Mouse (Mus musculus) right cerebral cortex, postnatal 10 days (tissue): Measurements from ENCODE around the gene Cblb.

ENCODE experiments used
- DNase-seq, 2 experiments: peaks; one replicate each; pipeline ENCODE4 v3.0.0; 2021; ENCODE audit warnings: low spot score in 2 of 2

The Cblb gene

DNA sequence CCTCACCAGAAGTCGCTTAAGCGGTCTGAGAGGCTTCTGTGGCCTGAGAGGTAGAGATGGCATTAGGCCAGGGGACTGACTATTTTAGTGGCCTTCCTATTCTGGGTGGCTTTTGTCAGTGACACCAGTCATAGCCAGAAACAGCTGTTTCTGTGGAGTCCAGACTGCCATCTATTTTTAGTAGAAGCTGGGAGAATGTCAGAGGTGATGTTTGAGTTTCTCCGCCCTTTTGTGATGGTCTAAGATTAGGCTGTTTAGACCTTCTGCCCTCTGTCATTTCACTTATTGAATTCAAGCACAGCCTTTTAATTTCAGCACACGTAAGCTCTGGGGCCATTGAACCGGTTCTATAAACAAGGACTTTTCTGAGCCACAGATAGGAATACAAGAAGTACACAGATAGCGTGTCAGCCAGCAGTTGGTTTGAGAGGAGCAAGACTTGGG, 40.8 kb downstream of the Cblb start:
- DNase-seq, result no peak

DNA sequence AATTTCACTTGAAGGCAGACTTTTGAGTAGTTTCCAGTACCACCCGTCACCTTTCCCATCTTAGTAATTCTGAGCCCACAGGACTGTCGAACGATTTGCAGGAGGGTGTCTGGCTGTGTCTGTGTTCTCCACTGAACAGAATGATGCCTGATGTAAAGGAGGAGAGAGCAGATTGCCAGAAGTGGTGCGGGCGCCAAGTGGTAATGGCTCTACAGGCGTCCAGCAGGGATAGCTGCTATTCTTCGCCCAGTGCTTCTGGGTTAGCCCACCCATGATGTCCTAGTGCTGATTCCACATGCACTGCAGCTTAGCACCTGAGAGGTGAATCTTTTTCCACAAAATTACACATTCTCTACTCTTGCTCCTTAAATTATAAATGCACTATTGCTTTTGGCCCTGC, 45.6 kb downstream of the Cblb start:
- DNase-seq, result peak; percentile 32 to 35

DNA sequence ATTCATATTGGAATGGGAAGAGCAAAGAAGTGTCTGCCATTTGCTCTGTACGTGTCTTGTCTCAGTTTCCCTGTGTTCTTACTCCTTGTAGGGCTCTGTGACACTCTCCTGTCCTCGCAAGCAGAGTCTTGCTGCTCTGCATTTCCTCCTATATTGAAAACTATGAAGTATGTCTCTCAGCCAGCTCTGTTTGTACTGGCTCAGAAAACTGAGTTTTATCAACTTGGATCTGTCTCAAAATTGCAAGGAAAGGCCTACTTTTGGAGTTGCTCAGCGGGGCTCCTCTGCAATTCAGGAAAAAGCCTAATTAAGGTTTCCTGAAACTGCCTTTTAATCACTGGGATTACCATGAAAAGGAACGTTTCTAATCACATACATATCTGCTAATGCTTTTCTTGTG, 46.9 kb downstream of the Cblb start:
- DNase-seq, result peak in 1 of 2 experiments; percentile 13

- peak in 1 of 2 experiments; percentile 23 for DNase-seq
Measured at GRCm38 (mm10) chr16:52078758-52079474, 47.9 kb downstream of the Cblb start.

DNA sequence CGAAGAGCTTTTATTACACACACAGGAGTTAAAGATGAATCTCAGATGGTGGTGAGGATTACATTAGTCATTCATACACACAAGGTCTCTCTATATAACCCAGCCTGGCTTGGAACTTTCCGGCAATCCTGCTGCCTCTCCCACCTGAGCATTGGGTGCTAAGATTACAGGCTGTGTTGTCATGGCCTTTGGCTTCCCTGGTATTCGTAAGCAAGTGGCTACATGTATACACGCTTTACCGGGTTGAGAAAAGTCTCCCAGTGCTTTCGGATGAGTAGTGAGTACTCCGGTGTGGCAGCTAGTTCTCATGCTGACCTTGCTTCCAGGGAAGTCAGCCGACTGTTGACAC, 48.4 kb downstream of the Cblb start:
- peak in 1 of 2 experiments; percentile 11 for DNase-seq

DNA sequence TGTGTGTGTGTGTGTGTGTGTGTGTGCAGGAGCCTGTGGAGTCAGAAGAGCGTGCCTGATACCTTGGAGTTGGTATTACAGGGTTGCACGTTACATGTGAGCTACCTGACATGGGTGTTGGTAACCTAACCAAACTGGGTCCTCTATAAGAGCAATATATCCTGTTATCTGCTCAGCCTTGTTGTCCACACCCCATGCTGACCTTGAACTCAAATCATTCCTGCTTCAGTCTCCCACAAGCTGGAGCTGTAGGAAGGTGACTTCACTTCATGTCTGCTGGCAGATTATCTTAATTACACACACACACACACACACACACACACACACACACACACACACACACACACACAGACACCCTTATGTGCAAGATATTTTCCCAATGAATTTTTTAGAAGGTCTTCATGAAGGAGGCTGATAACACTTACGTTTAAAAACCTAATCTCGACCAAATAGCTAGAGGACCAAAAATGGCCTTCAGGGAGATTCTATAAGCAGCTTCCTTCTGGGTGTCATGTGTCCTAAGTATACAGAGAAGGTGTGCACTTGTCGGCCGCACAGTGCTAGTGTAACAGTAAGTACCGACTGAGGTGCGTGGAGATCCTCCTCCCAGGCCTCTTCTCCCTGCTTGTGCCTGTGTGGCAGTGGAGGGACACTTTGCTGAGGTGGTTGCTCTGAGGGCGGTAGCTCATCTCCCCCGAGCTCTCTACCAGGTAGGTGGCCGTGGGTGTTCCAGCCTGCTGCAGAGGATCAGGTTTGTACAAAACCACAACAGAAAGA, 49.8 kb downstream of the Cblb start:
- peak in 1 of 2 experiments; percentile 20 for DNase-seq

GRCm38 (mm10) chr16:52081756-52082155, 50.7 kb downstream of the Cblb start:
- peak in 1 of 2 experiments; percentile 13 for DNase-seq

DNA sequence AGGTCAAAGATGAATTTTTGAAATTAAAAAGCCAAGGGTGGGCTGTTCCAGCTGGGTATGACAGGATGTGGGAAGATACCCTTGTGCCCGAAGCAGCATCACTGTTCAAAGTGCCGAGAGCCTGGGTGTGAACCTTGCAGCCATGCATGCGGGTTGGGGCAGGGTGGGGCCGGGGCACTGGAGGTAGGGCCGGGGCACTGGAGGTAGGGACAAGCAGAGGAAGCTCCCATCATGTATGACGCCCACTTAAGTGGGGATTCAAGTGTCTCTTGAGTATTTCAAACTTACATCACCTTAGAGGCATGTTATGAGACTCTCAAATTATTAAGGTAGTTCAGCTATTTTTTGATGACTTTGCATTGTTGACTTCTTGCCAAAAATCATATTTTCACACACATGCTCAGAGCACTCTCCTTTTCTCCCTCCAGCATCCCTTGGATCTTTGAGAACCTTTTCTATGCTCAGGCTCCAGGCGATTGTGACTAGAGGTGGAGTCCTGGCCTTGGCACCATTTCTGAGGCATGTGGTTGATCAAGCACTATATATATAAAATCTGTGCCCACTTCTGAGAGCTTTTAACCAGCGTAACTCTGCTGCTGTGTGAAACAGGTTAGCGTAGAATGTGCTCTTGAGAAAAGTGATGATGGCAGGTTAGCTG, 55.9 kb downstream of the Cblb start:
- DNase-seq, result peak in 1 of 2 experiments; percentile 17

- no peak for DNase-seq
Measured at GRCm38 (mm10) chr16:52089354-52089753, 58.3 kb downstream of the Cblb start.

DNA sequence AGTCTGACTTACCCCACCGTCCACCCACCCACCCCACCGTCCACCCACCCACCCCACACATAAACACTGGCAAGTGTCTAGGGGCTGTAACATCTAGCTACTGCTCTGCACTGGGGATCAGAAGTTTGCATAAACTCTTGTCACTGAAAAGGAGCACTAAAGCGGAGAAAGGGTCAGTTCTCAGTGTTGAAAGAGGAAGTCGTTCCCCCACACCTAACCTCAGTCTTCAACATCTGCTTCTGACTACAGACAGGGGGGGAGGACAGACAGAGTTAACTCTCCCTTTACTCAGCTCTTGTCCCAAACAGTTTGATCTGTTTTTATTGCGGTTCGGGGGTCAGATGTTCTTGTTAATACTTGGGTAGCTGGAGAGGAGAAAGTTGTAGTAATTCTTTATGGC, 59.9 kb downstream of the Cblb start:
- DNase-seq, result no peak

DNA sequence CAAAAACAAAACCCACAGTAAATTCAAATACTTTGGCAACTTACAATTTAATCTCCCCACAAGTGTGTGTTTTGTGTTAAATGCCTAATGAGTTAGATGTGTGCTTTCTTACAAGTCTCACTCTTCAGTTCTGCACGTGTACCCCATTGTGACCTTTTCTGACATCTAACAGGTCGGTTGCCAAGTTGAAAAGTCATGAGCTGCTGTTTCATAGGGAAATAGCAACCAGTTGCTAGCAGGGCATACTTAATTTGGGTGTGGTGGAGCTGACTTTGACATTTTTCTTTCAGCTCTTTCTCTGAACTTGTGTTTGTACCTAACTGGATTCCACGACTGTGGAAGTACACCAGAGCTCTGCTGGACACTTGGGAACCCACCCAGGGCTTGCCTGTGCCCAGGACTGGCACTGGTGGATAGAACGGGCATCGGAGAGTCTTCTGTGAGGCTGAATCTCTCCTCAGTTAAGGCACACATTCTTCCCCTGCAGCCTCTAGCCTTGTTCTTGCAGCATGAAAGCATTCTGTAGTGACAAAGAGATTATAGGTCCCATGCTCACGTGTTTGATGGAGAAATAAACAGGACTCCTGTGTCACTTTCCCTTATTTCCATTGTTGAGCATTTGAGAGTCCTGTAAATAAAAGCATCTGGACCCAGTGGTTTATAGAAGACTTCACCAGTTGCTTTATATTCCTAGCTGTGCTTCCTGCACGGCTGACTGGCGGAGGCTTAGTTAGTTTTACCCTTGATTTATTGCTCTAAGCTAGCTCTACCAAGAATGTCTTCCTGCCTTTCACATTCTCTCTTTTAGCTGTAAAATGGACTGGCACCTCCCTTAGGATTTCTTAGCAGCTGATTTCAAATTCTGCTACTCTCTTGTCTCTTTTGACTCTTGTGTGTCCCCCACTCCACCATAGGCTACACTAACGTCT, 62.6 kb downstream of the Cblb start:
- DNase-seq, result peak in 1 of 2 experiments; percentile 14

GRCm38 (mm10) chr16:52094735-52095459, 63.9 kb downstream of the Cblb start:
- DNase-seq, result peak in 1 of 2 experiments; percentile 17

DNA sequence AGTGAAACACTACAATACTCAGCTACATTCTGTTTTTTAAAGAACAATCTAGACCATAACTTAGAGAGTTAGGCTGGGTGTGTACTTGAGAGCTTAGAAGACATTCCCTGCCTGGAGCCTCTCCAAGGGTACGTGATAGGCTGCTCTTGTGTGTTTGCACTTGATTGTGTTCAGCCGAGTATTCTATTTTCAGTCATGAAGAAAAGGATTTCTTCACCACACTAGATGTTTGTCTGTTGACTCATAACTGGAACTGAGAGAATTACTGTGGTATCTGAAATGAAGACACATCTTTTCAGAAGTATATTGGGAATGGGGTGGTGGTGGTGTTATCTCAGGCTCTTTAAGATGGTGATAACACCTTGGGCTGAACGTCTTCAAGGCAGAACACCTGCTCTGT, 64.6 kb downstream of the Cblb start:
- peak in 1 of 2 experiments; percentile 18 for DNase-seq

GRCm38 (mm10) chr16:52100466-52100865, 69.4 kb downstream of the Cblb start:
- DNase-seq, result no peak

GRCm38 (mm10) chr16:52104608-52105007, 73.6 kb downstream of the Cblb start:
- no peak for DNase-seq

- DNase-seq, result no peak
Measured at GRCm38 (mm10) chr16:52107836-52108235, 76.8 kb downstream of the Cblb start.

DNA sequence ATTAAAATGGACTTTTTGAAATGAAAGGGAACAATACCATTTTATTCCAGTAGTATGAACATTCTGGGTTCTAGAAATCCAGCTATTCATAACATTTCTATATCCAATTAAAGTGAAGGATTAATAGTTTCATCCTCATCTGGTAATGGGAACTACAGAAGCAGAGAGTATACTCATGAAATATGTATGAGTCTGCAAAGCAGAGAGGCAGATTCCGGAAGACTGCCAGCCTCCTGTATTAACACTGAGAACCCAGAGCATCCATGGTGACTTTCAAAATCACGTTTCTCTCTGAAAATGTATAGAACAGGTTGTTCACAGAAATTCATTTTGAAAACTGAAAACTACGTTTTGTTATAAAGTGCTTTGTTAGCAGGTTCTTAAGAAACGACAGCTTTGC, 83.4 kb downstream of the Cblb start:
- DNase-seq, result peak; percentile 44 to 54

DNA sequence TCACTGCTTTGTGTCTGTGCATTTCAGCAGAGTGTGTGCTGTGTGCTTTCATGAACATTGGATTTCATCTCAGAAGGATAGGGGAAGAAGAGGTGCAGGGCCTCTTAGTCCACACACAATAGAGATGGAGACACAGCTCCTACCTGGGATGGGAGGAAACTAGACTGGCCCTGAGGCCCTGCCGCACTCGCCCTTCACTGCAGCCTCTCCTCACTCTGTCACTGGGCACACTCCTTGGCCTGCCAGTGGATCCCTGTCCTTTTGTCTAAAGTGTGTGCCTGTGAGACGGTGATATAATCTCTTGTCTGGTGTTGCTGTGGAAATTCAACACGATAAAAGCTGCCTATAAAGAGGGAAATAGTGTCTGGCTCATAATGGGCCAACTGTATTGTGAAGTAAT, 88.0 kb downstream of the Cblb start:
- DNase-seq, result no peak

GRCm38 (mm10) chr16:52124974-52125373, 93.9 kb downstream of the Cblb start:
- DNase-seq, result no peak

GRCm38 (mm10) chr16:52125896-52126295, 94.9 kb downstream of the Cblb start:
- DNase-seq, result no peak
